Mouse (Mus musculus): ENCODE measurements at regions not wholly inside any gene's neighbourhood (a gene's known extent, or its start where the extent isn't known, plus 50 kb on each side); places are given as distances from the start of the nearest gene placed in this dataset.

- DNase-seq, result no peak
These were observed 222.5 kb upstream of the Runx1 start for GRCm38 (mm10) chr16:93048418-93048932.

- DNase-seq, result peak; percentile 50
These were observed 221.6 kb upstream of the Runx1 start for GRCm38 (mm10) chr16:93047594-93047993.

GRCm38 (mm10) chr16:93046221-93046620, 220.3 kb upstream of the Runx1 start:
- no peak for DNase-seq

- no peak for DNase-seq
These were observed 217.4 kb upstream of the Runx1 start for GRCm38 (mm10) chr16:93043355-93043754.

GRCm38 (mm10) chr16:93042941-93043340, 217.0 kb upstream of the Runx1 start:
- DNase-seq, result peak; percentile 16

- no peak for DNase-seq
These were observed 216.5 kb upstream of the Runx1 start for GRCm38 (mm10) chr16:93042491-93042890.

GRCm38 (mm10) chr16:93041887-93042286, 215.9 kb upstream of the Runx1 start:
- no peak for DNase-seq

GRCm38 (mm10) chr16:93041399-93041798, 215.4 kb upstream of the Runx1 start:
- DNase-seq, result no peak

- no peak for DNase-seq
These were observed 209.7 kb upstream of the Runx1 start for GRCm38 (mm10) chr16:93035626-93036025.

GRCm38 (mm10) chr16:93033943-93034342, 208.0 kb upstream of the Runx1 start:
- no peak for DNase-seq

GRCm38 (mm10) chr16:93031624-93032023, 205.7 kb upstream of the Runx1 start:
- DNase-seq, result no peak

GRCm38 (mm10) chr16:93028640-93029039, 202.7 kb upstream of the Runx1 start:
- no peak for DNase-seq

GRCm38 (mm10) chr16:93028016-93028415, 202.1 kb upstream of the Runx1 start:
- DNase-seq, result no peak

GRCm38 (mm10) chr16:93026094-93026648, 200.2 kb upstream of the Runx1 start:
- no peak for DNase-seq

- no peak for DNase-seq
These were observed 194.0 kb upstream of the Runx1 start for GRCm38 (mm10) chr16:93019800-93020555.

GRCm38 (mm10) chr16:93018766-93019165, 192.8 kb upstream of the Runx1 start:
- DNase-seq, result no peak

- DNase-seq, result no peak
These were observed 191.1 kb upstream of the Runx1 start for GRCm38 (mm10) chr16:93017025-93017424.

GRCm38 (mm10) chr16:93015636-93016035, 189.7 kb upstream of the Runx1 start:
- no peak for DNase-seq

- no peak for DNase-seq
These were observed 189.0 kb upstream of the Runx1 start for GRCm38 (mm10) chr16:93014991-93015390.

GRCm38 (mm10) chr16:93013881-93014280, 187.9 kb upstream of the Runx1 start:
- DNase-seq, result no peak

GRCm38 (mm10) chr16:93013256-93013655, 187.3 kb upstream of the Runx1 start:
- DNase-seq, result no peak

- no peak for DNase-seq
These were observed 185.5 kb upstream of the Runx1 start for GRCm38 (mm10) chr16:93011474-93011873.

- DNase-seq, result peak; percentile 66
These were observed 180.5 kb upstream of the Runx1 start for GRCm38 (mm10) chr16:93006321-93006984.

- DNase-seq, result no peak
These were observed 179.5 kb upstream of the Runx1 start for GRCm38 (mm10) chr16:93005470-93005869.

Measured in retina, postnatal 1 day (tissue).